Mouse (Mus musculus): ENCODE measurements around the gene Ppp6c. TPM values are rescaled to one million over a fixed set of nuclear protein-coding genes. Genes with fewer than 3 reads are reported as not detected.

Ppp6c gene
- polyA plus RNA-seq, 1 experiment from 2014 or later = 80.7 TPM

GRCm38 (mm10) chr2:39190561-39191056, 35.6 kb downstream of the Ppp6c start, which contains the start of gene Scai:
Scai (minus strand) TSS chr2:39190734.
- ATAC-seq (ENCODE audit: low FRiP score) = peak; percentile 100
- Histone ChIP-seq H3K4me2 (replicated peaks) (peak within 1 kb of the TSS; percentile 75), H3K4me1 (peaks cover 10% of the 10 kb centered on the region), H3K9ac (peak within 1 kb of the TSS; percentile 87), H3K27me3 (no peaks in the 10 kb centered on the region), H3K9me3 (replicated peaks) (no peaks in the 10 kb centered on the region), H3K27ac (peak within 1 kb of the TSS; percentile 97), H3K4me3 (peak within 1 kb of the TSS; percentile 80), H3K36me3 (peaks cover 4% of the 10 kb centered on the region; the same call in 1 of the 2 replicates)
- WGBS = under 1% methylated on average over 41 of the region's 41 CpGs

GRCm38 (mm10) chr2:39189961-39190560, 36.2 kb downstream of the Ppp6c start:
- Histone ChIP-seq H3K27me3 (no peaks in the 10 kb centered on the region), H3K9me3 (replicated peaks) (no peaks in the 10 kb centered on the region), H3K36me3 (peaks cover 4% of the 10 kb centered on the region; the same call in 1 of the 2 replicates), H3K4me3 (peak overlapping the region; percentile 80), H3K4me2 (replicated peaks) (peak overlapping the region; percentile 75), H3K9ac (peak overlapping the region; percentile 87), H3K27ac (peak overlapping the region; percentile 97), H3K4me1 (peaks cover 10% of the 10 kb centered on the region)
- peak; percentile 92 for ATAC-seq (ENCODE audit: low FRiP score)
- under 1% methylated on average over 38 of the region's 39 CpGs for WGBS

GRCm38 (mm10) chr2:39185942-39186341, 40.3 kb downstream of the Ppp6c start:
- Histone ChIP-seq H3K36me3 (peaks cover 13% of the 10 kb centered on the region), H3K27ac (no peak overlapping the region), H3K27me3 (no peaks in the 10 kb centered on the region), H3K9ac (no peak overlapping the region), H3K4me2 (replicated peaks) (no peak overlapping the region), H3K4me3 (no peak overlapping the region), H3K9me3 (replicated peaks) (no peaks in the 10 kb centered on the region), H3K4me1 (peaks cover 10% of the 10 kb centered on the region)
- 78% methylated on average over 3 of the region's 3 CpGs for WGBS
- ATAC-seq (ENCODE audit: low FRiP score) = no peak

GRCm38 (mm10) chr2:39183587-39183986, 42.7 kb downstream of the Ppp6c start:
- peaks cover 23% of the 10 kb centered on the region for H3K36me3 ChIP-seq
- no peaks in the 10 kb centered on the region for H3K27me3 ChIP-seq
- WGBS = 90% methylated on average over 2 of the region's 2 CpGs
- no peak overlapping the region for H3K27ac ChIP-seq
- no peak overlapping the region for H3K4me3 ChIP-seq
- no peak overlapping the region for H3K9ac ChIP-seq
- ATAC-seq (ENCODE audit: low FRiP score) = no peak
- no peak overlapping the region for H3K4me2 ChIP-seq (replicated peaks)
- peaks cover 1% of the 10 kb centered on the region for H3K4me1 ChIP-seq
- H3K9me3 ChIP-seq (replicated peaks) = no peaks in the 10 kb centered on the region

- 100% methylated on average over 1 of the region's 1 CpGs for WGBS
These were observed 65.3 kb downstream of the Ppp6c start for GRCm38 (mm10) chr2:39160996-39161395.

GRCm38 (mm10) chr2:39157916-39158315, 68.3 kb downstream of the Ppp6c start:
- H3K36me3 ChIP-seq = 0 out of 2 replicates have a peak, but pooled peaks cover 6% of the 10 kb centered on the region
- no peaks in the 10 kb centered on the region for H3K27me3 ChIP-seq
- no peak overlapping the region for H3K9ac ChIP-seq
- no peaks in the 10 kb centered on the region for H3K9me3 ChIP-seq (replicated peaks)
- no peak overlapping the region for H3K4me2 ChIP-seq (replicated peaks)
- no peaks in the 10 kb centered on the region for H3K4me1 ChIP-seq
- H3K4me3 ChIP-seq = no peak overlapping the region
- no peak overlapping the region for H3K27ac ChIP-seq
- WGBS = 89% methylated on average over 1 of the region's 1 CpGs
- ATAC-seq (ENCODE audit: low FRiP score) = no peak

More at GRCm38 (mm10) chr2:39160996-39161395, 65.3 kb downstream of the Ppp6c start:
- H3K4me2 ChIP-seq (replicated peaks) = no peak overlapping the region
- H3K27me3 ChIP-seq = no peaks in the 10 kb centered on the region
- no peak overlapping the region for H3K9ac ChIP-seq
- H3K36me3 ChIP-seq = 0 out of 2 replicates have a peak, but pooled peaks cover 7% of the 10 kb centered on the region
- H3K27ac ChIP-seq = no peak overlapping the region
- no peaks in the 10 kb centered on the region for H3K4me1 ChIP-seq
- no peak for ATAC-seq (ENCODE audit: low FRiP score)
- H3K9me3 ChIP-seq (replicated peaks) = no peaks in the 10 kb centered on the region
- H3K4me3 ChIP-seq = no peak overlapping the region

GRCm38 (mm10) chr2:39156821-39157220, 69.4 kb downstream of the Ppp6c start:
- Histone ChIP-seq H3K9me3 (replicated peaks) (no peaks in the 10 kb centered on the region), H3K4me3 (no peak overlapping the region), H3K4me2 (replicated peaks) (no peak overlapping the region), H3K27me3 (no peaks in the 10 kb centered on the region), H3K4me1 (no peaks in the 10 kb centered on the region), H3K36me3 (0 out of 2 replicates have a peak, but pooled peaks cover 6% of the 10 kb centered on the region), H3K27ac (no peak overlapping the region), H3K9ac (no peak overlapping the region)
- ATAC-seq (ENCODE audit: low FRiP score) = no peak
- 71% methylated on average over 1 of the region's 1 CpGs for whole genome bisulfite sequencing

GRCm38 (mm10) chr2:39150943-39151342, 75.3 kb downstream of the Ppp6c start:
- no peaks in the 10 kb centered on the region for H3K27me3 ChIP-seq
- H3K4me3 ChIP-seq = no peak overlapping the region
- H3K9me3 ChIP-seq (replicated peaks) = no peaks in the 10 kb centered on the region
- no peaks in the 10 kb centered on the region for H3K36me3 ChIP-seq
- H3K9ac ChIP-seq = no peak overlapping the region
- WGBS = 73% methylated on average over 2 of the region's 2 CpGs
- ATAC-seq (ENCODE audit: low FRiP score) = no peak
- H3K27ac ChIP-seq = no peak overlapping the region
- H3K4me2 ChIP-seq (replicated peaks) = no peak overlapping the region
- no peaks in the 10 kb centered on the region for H3K4me1 ChIP-seq

- no peaks in the 10 kb centered on the region for H3K27me3 ChIP-seq
- WGBS = 77% methylated on average over 2 of the region's 2 CpGs
- H3K36me3 ChIP-seq = no peaks in the 10 kb centered on the region
- no peak overlapping the region for H3K4me3 ChIP-seq
- no peak overlapping the region for H3K27ac ChIP-seq
- H3K4me2 ChIP-seq (replicated peaks) = no peak overlapping the region
- no peaks in the 10 kb centered on the region for H3K9me3 ChIP-seq (replicated peaks)
- ATAC-seq (ENCODE audit: low FRiP score) = no peak
- H3K4me1 ChIP-seq = no peaks in the 10 kb centered on the region
- no peak overlapping the region for H3K9ac ChIP-seq
These were observed 78.2 kb downstream of the Ppp6c start for GRCm38 (mm10) chr2:39148075-39148474.

- WGBS = 82% methylated on average over 1 of the region's 1 CpGs
- H3K27ac ChIP-seq = no peak overlapping the region
- no peak overlapping the region for H3K9ac ChIP-seq
- no peak overlapping the region for H3K4me3 ChIP-seq
- H3K27me3 ChIP-seq = no peaks in the 10 kb centered on the region
- no peaks in the 10 kb centered on the region for H3K9me3 ChIP-seq (replicated peaks)
- no peak overlapping the region for H3K4me2 ChIP-seq (replicated peaks)
- no peak for ATAC-seq (ENCODE audit: low FRiP score)
- no peaks in the 10 kb centered on the region for H3K36me3 ChIP-seq
- H3K4me1 ChIP-seq = no peaks in the 10 kb centered on the region
These were observed 79.8 kb downstream of the Ppp6c start for GRCm38 (mm10) chr2:39146469-39146868.

Other genes starting within 250 kb of the Ppp6c start
- 2.1 and 2.2 TPM in 2 replicates for gene Wdr38, start 229.0 kb downstream of the Ppp6c start, polyA plus RNA-seq (2016; fragmentation: Nextera tagmentation; extraction: Ambion mirVana)
- 127 and 129 TPM in 2 replicates for gene Arpc5l, start 221.1 kb downstream of the Ppp6c start, polyA plus RNA-seq (2016; fragmentation: Nextera tagmentation; extraction: Ambion mirVana)
- gene Rpl35, start 220.8 kb downstream of the Ppp6c start, polyA plus RNA-seq (2016; fragmentation: Nextera tagmentation; extraction: Ambion mirVana) = 899 and 939 TPM in 2 replicates
- gene Golga1, start 160.9 kb downstream of the Ppp6c start, polyA plus RNA-seq (2016; fragmentation: Nextera tagmentation; extraction: Ambion mirVana) = 35.1 and 39.0 TPM in 2 replicates
- 18.7 and 18.9 TPM in 2 replicates for gene Scai, start 35.7 kb downstream of the Ppp6c start, polyA plus RNA-seq (2016; fragmentation: Nextera tagmentation; extraction: Ambion mirVana)